Mouse (Mus musculus) inflammation-experienced regulatory T-cells, adult 6 months (primary cell): Measurements from ENCODE around the gene Il3. TPM values are rescaled to one million over a fixed set of nuclear protein-coding genes. Genes with fewer than 3 reads are reported as not detected.

Experiments used
- polyA plus RNA-seq, 3 experiments: library from polyadenylated mRNA; unstranded; fragments of 100-300 nt; shearing (Covaris generic); gene quantifications; one replicate each; pipeline ENCODE4 v1.2.1; 2017

The Il3 gene
- polyA plus RNA-seq, 3 experiments from 2014 or later, result not detected

Other genes starting within 250 kb of the Il3 start
- gene Slc22a4, start 239.2 kb downstream of the Il3 start, polyA plus RNA-seq, result 1 to 10 TPM in 1 of 3 experiments, not detected in 2; 1.1 TPM
- gene Pdlim4, start 198.3 kb downstream of the Il3 start, polyA plus RNA-seq, result 1 to 10 TPM in 1 of 3 experiments, under 1 TPM in 2; 0.49 to 1.1 (median 0.50) TPM
- not detected for gene P4ha2, start 167.2 kb downstream of the Il3 start, polyA plus RNA-seq
- 1 to 10 TPM in 2 of 3 experiments, not detected in 1; 1.2 to 2.8 TPM for gene Csf2, start 17.6 kb downstream of the Il3 start, polyA plus RNA-seq
- not detected for gene Acsl6, start 36.5 kb upstream of the Il3 start, polyA plus RNA-seq
- gene Meikin, start 103.4 kb upstream of the Il3 start, polyA plus RNA-seq, result not detected
- 10 to 100 TPM in 2 of 3 experiments, 1 to 10 TPM in 1; 7.0 to 13.9 (median 13.4) TPM for gene Fnip1, start 170.9 kb upstream of the Il3 start, polyA plus RNA-seq